Mouse (Mus musculus) frontal cortex, postnatal 14 days (tissue): ENCODE measurements around the gene Vmn1r3.
"Not testable (repeated sequence)": the region's sequence is repeated elsewhere in the genome, so short reads cannot be mapped to it uniquely, and the experiment has no call there.

Experiments used
- DNase-seq, 2 experiments: peaks; one replicate each; pipeline ENCODE4 v3.0.0; 2022; ENCODE audit warnings: low spot score in 2 of 2

The Vmn1r3 gene

DNA sequence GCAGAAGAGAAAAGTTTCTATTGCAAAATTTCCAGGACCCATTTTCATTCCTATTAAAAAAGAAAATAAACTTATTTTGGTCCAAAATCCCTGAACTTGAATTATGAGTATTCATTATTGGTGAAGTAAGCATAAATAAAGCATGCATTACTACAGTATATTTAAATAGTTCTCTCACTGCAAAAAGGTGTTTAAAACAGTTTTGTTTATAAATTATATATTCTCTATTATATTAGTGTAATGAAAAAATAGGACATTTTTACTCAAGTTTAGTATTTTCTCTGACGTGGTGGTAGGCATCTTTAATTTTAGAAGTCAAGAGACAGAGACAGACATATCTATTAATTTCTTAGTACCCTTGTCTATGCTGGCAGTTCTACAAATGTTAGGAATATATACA is at the start of gene Vmn1r3:
TSS of gene Vmn1r3 (minus strand) at position 101 of the 400 bp plus-strand sequence.
- DNase-seq, result not testable (repeated sequence)

DNA sequence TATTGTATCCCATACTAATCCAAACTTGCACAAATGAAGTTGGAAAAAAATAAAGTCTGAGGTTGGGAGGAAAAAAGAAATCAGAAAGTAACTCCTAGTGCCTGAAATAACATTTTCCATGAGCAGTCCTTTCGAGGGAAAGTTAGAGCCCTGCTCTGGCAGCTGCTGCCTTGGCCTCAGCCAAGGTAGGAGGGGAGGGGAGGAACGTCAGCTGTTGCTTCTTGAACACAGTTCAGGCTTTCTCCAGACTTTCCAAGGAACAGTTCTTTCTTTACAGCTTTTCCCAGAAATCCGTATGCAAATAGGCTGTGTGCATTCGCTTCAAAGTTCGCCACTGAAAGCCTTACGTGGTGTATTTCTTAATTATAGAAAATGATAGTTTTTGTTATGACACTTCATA is 46.9 kb upstream of the Vmn1r3 start:
- DNase-seq, result no peak

DNA sequence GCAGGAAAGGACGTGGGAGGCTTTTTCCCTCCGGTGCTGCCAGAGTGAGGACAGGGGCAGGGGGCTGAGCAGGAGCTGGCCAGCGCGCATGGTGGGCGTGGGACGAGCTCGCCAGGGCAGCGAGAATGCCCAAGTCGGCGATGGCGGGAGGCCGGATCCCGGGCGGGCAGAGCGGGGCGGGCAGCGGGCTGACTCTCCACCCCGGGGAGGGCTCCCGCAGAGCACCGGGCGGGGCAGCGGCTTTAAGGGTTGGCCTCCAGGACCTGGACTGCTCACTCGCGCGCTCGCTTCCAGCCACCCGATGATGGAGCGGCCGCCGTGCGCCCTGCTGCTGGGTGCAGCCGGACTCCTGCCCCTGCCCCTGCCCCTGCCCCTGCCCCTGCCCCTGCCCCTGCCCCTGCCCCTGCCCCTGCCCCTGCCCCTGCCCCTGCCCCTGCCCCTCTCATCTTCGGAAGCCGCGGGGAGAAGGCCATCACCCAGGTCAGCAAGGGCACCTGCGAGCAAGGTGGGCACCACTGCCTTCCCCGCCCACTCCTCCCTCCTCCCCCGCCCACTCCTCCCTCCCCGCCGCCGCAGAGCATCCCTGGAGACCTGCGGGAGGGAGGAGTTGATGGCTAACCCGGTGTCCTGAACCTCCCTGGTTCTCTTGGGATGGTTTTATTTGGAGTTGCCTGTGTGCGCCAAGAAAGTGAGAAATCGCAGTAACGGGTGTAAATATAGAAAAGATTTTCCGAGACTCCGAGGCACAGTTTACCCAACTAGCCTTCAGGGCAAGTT is 45.9 kb upstream of the Vmn1r3 start:
- DNase-seq, result no peak

DNA sequence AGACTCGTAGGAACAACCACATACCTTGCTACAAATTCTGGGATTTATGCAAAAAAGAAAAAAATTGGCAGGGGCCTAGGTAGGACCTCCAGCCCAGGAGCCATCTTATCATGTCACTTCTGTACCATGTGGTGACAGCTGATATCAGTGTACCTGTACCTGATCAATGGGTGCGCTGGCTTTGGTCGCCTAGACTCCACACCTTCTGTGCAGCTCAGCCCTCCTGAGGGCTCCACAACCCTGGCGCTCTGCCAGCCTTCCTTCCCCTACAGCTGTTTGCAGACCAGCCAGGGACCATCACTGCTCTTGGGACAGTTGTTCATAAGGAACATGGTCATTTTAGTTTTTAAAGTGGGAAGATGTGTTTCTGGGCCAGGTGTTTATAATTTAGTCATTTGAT is 44.4 kb upstream of the Vmn1r3 start:
- DNase-seq, result no peak

DNA sequence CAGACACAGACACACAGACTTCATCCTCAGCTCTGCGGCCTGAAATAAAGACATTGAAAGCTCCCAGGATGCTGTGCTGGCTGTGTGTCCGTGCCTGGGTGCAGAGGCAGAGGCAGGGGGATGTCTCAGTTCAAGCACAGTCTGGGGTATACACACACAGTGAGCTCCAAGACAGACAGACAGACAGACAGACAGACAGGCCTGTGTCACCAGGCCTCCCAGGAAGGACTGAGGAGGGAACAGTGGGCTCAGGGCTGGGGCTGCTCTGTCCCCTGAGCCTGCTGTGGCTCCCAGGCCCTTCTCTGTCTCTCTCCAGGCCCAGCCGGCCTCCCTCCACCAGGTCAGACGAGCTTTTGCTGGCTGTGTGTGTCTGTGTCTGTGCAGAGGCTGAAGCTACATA is 43.3 kb upstream of the Vmn1r3 start:
- no peak for DNase-seq

DNA sequence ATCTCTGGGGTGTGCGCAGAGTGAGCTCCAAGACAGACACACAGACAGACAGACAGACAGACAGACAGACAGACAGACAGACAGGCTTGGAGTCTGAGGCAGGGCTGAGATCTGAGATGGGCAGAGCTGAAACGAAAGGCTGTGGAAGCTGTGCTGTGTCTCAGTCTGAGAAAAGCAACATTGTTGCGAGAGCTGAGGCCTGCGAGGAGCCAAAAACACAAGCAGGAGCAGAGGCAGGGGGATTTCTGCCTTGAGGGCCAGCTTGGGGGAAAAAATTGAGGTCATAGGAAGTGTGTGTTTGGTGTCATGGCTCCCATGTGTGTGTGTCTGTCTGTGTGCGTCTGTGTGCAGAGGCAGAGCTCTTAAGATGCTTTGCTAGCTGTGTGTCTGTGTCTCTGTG is 42.6 kb upstream of the Vmn1r3 start:
- DNase-seq, result no peak

DNA sequence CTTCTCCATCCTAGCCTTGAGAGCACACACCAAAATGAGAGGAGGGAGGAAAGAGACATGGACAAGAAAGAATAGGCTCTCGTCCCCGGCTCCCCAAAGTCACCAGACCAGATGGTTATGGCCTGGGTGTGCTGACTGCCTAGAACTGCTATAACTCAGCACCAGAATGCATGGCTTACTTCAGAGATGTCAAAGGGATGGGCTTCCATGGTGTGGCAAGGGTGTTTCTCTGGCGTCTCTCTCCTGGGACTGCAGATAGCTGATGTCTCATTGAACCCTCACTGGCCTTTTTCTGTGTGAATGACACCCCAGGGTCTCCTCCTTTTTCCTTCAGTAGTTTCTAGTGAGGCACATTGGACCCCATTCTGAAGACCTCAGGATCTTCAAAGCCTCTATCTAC is 41.3 kb upstream of the Vmn1r3 start:
- no peak for DNase-seq

DNA sequence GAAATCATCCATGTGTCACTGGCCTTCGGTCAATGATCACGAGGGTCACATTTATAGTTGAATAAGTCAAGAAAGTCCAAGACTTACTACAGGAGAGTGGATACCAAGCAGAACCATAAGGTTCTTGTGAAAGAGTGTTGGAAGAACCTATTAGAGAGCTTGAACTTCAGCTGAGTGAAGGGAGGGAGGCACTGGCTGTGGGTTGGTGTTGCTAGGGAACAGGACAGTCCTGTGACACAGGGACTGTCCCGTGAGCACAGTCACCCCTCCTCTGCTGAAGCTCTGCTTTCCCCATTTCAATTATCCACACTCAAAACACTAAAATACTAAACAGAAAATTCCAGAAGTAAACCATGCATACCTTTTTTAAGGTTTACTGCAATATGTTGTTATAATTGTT is 40.3 kb upstream of the Vmn1r3 start:
- DNase-seq, result not testable (repeated sequence)

DNA sequence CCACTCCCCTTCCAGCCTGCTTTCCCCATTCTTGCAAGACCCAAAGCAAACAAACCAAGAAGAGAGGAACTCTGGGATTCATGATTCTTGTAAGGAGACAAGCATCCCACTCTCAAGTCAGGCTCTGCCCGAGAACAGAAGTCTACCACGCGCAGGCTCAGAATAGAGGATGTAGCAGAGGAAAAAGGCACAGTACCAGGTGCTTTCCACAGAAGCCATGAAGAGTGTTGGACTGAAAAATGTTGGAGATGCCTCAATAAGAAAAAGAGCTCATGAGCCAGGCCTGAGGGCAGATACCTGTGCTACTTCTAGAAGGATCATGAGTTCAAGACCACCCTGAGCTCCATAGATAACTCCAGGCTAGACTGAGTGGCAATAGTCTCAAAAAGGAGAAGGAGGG is 39.7 kb upstream of the Vmn1r3 start:
- DNase-seq, result not testable (repeated sequence)

DNA sequence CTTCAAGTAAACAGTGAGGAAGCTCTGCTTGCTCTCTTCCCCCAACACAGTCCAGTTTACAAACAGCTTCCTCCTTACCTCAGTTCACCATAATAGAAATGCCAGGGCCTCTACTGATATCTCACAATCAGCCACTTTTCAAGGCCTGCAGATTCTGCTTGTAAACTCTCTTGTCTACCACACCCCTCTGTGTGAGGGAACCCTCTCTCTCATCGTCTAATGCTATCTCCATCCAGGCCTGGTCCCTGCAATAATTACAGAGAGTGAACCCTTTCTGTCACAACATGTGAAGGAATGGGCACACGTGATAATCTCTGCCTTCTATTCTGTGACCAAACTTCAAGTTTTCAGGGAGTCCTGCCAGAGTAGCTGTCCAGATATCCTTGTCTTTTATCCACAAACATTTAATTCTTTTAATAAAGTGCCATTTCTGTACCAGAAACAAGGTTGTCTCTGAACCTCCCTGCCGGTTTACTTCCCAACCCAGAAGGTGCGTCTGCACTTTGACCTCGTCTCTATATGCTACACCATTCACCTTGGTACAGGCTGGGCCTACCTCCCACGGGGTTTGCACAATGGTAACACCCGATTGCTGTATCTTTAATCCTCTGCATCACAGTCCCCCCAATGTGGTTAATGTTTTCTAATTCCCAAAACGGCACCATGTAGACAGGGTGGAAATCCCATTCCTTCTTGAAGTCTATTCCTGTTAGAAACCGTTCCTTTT is 38.5 kb upstream of the Vmn1r3 start:
- not testable (repeated sequence) for DNase-seq

DNA sequence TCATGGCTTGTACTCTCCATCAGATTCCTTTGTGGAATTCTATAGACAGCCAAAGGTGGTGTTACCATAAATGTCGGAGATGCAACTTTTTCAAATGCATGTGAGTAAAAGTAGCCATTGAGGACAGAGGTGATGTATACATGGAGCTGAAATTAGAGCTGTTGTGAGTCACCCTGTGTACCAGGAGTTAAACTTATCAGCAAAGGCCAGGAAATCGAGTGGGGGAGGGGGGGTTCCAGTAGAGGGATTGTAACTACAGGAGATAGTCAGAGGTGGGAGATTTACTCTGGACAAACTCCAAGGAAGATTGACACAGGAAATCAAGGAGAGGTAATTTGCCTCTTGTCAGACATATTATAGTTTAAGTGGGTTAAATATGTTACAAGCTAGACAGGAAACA is 31.2 kb upstream of the Vmn1r3 start:
- not testable (repeated sequence) for DNase-seq

DNA sequence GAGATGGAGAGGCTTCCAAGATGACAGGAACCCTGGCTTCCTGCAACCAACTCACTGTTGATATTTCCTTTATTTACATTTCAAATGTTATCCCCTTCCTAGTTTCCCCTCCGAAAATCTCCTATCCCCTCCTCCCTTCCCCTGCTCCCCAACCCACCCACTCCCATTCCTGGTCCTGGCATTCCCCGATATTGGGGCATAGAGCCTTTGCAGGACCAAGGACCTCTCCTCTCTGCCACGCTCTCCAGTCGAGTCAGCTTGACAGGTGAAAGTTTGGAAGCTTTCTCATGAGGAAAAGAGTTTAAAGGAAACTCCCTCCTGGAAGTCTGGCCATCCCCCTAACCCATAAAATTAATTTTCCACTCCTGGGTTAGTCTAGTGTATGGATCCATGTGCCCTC is 28.2 kb upstream of the Vmn1r3 start:
- not testable (repeated sequence) for DNase-seq

DNA sequence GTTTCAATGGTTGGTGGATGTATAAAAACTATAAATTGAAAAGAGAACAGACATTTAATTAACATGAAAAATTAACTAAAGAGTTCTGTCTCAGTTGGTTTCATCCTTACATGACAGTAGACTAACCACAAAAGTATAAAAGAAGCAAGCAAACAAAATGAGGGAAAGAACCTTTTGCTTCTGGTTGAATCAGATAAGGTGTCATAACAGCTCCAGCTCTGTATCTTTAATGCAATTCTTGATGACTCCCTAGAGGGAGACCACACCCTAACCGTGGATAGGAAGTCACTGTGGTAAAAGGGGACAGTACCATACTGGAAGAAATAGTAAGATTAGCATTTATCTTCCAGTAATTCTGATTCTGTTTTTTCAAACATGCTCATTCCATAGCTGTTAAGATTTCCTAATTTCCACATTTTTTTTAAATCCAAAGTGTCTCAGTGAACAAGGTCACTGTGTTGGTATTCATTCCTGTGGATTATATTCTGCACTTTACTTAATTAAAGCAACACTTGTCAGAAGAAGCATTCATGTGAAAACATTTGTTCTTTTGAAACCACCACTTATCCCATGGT is 24.6 kb upstream of the Vmn1r3 start:
- DNase-seq, result not testable (repeated sequence)

DNA sequence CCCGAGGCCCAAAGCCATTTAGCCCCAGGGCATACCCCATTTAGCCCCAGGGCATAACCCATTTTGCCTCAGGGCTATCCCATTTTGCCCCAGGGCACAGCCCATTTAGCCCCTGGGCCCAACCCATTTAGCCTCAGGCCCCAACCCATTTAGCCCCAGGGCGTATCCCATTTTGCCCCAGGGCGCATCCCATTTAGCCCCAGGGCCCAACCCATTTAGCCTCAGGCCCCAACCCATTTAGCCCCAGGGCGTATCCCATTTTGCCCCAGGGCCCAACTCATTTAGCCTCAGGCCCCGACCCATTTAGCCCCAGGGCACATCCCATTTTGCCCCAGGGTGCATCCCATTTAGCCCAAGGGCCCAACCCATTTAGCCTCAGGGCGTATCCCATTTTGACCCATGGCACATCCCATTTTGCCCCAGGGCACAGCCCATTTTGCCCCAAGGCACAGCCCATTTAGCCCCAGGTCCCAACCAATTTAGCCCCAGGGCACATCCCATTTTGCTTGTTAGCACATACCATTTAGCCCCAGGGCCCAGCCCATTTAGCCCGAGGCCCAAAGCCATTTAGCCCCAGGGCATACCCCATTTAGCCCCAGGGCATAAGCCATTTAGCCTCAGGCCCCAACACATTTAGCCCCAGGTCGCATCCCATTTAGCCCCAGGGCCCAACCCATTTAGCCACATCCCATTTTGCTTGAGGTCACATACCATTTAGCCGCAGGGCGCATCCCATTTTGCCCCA is 8.2 kb downstream of the Vmn1r3 start:
- not testable (repeated sequence) for DNase-seq

DNA sequence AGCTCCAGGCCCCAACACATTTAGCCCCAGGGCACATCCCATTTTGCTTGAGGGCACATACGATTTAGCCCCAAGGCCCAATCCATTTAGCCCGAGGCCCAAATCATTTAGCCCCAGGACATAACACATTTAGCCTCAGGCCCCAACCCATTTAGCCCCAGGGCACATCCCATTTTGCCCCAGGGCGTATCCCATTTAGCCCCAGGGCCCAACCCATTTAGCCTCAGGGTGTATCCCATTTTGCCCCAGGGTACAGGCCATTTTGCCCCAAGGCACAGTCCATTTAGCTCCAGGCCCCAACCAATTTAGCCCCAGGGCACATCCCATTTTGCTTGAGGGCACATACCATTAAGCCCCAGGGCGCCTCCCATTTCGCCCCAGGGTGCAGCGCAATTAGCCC is 9.0 kb downstream of the Vmn1r3 start:
- DNase-seq, result not testable (repeated sequence)

DNA sequence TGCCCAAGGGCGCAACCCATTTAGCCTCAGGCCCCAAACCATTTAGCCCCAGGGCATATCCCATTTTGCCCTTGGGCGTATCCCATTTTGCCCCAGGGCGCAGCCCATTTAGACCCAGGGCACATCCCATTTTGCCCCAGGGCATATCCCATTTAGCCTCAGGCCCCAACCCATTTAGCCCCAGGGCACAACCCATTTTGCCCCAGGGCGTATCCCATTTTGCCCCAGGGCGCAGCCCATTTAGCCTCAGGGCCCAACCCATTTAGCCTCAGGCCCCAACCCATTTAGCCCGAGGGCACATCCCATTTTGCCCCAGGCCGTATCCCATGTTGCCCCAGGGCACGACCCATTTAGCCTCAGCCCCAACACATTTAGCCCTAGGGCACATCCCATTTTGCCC is 9.4 kb downstream of the Vmn1r3 start:
- not testable (repeated sequence) for DNase-seq

DNA sequence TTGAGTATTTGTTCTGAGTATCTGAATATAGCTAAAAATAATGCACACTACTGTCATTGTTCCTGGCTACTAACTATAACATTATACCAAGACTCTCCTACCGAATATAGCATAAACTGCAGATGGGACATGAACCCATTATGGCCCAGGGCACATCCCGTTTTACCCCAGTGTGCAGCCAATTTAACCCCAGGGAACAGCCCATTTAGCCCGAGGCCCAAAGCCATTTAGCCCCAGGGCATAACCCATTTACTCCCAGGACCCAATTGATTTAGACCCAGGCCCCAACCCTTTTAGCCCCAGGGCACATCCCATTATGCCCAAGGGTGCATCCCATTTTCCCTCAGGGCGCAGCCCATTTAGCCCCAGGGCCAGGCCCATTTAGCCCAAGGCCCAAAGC is 10.6 kb downstream of the Vmn1r3 start:
- DNase-seq, result not testable (repeated sequence)

DNA sequence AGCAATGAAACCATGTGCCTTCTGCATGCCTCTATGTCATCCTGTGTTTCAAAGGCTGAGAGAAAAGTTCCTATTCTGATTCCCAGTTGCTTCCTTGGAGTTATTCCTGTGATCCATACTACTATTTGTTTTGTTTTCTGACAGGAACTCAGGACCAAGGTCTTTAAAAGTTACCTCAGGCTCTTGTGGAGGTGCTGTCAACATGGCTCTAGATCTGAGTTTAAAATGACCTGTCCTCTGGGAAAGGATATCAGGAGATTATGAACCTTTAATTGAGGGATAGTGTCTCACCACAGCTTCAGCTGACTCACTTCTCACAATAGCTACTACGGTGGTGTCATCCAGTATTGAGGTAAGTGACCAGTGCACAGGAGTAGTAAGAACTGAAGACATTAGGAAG is 18.1 kb downstream of the Vmn1r3 start, which contains the start of gene Vmn1r2:
TSS of gene Vmn1r2 (plus strand) at position 301 of the 400 bp plus-strand sequence.
- not testable (repeated sequence) for DNase-seq

DNA sequence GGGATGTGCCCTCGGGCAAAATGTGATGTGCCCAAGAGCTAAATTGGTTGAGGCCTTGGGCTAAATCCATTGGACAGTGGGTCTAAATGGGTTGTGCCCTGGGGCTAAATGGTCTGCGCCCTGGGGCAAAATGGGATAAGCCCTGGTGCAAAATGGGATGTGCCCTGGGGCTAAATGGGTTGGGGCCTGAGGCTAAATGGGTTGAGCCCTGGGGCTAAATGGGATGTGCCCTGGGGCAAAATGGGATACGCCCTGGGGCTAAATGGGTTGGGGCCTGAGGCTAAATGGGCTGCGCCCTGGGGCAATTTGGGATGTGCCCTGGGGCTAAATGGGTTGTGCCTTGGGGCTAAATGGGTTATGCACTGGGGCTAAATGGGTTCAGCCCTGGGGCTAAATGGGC is 20.1 kb downstream of the Vmn1r3 start:
- no peak for DNase-seq

DNA sequence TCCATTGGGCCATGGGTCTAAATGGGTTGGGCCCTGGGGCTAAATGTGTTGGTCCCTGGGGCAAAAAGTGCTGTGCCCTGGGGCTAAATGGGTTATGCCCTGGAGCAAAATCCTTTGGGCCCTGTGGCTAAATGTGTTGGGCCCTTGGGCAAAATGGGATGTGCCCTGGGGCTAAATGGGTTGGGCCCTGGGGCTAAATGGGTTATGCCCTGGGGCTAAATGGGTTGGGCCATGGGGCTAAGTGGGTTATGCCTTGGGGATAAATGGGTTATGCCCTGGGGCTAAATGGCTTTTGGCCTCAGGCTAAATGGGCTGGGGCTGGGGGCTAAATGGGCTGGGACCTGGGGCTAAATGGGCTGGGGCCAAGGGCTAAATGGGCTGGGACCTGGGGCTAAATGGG is 20.7 kb downstream of the Vmn1r3 start:
- not testable (repeated sequence) for DNase-seq

DNA sequence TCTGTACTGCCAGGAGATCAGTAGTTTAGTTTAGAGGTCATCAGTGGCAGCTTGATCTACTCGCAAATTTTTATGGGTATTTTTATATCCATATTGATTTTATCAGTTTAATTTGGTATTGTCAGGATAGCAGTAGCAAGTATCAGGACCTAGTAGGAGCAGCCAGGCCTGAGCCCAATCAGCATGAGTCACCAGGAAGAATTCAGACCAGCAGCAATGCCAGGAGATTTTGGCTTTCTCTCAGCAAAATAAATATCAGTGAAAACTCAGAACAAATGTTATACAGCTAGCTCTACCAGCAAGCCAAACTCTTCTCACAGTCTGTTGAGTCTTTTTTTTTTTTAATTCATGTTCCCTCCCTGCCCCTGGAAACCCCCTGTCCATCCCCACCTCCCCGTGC is 31.8 kb downstream of the Vmn1r3 start:
- not testable (repeated sequence) for DNase-seq

DNA sequence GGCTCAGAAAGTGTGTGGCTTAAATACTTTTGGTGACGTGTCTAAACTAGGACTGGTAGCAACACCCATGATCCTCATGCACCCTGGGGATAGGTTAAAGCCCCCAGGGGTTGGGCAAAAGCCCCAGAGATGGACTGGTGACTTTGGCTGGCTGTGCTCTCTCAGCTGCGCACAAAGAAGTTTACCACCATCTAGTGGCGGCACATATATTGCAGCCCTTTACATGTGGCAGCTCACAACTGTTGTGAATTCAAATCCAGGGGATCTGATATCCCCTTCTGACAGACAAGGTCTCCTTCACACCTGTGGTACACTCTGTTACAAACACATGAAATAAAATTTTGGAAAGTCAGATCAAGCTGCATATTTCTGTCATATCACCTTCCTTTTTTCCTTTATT is 37.2 kb downstream of the Vmn1r3 start:
- not testable (repeated sequence) for DNase-seq
